Mouse (Mus musculus) liver, embryonic 16.5 days (tissue): ENCODE data around the gene Ern1. TPM values are rescaled to one million over a fixed set of nuclear protein-coding genes. Genes with fewer than 3 reads are reported as not detected.

Source experiments
- ATAC-seq: fragments of 200-750 bp; cut with Nextera tagmentation; 2 replicates; pipeline ENCODE4 v1.8.0; 2017; ENCODE audit warnings: low read depth, mild to moderate bottlenecking, moderate number of reproducible peaks, moderate library complexity
- H3K27ac ChIP-seq: fragments of 300-500 bp; sonication (generic); 2 replicates; pipeline ENCODE4 v1.5.1; 2014; ENCODE audit warnings: mild to moderate bottlenecking, low read length
- H3K27me3 ChIP-seq: fragments of 300-500 bp; sonication (generic); 2 replicates; pipeline ENCODE4 v1.6.1; 2014; ENCODE audit warnings: low read depth, low read length, mixed read lengths; ENCODE audit not compliant: control insufficient read depth, insufficient read depth
- H3K36me3 ChIP-seq: fragments of 300-500 bp; sonication (generic); 2 replicates; pipeline ENCODE4 v1.6.1; 2014; ENCODE audit warnings: mild to moderate bottlenecking; ENCODE audit not compliant: control insufficient read depth, insufficient read depth
- H3K4me1 ChIP-seq: fragments of 300-500 bp; sonication (generic); 2 replicates; pipeline ENCODE4 v1.6.1; 2014; ENCODE audit warnings: low read depth, low read length, mixed read lengths; ENCODE audit not compliant: control insufficient read depth
- H3K4me2 ChIP-seq: fragments of 300-500 bp; sonication (generic); 2 replicates; pipeline ENCODE4 v1.6.1; 2014; ENCODE audit warnings: low read depth, low read length, mixed read lengths
- H3K4me3 ChIP-seq: fragments of 300-500 bp; sonication (generic); 2 replicates; pipeline ENCODE4 v1.5.1; 2014; ENCODE audit warnings: low read depth, mild to moderate bottlenecking, low read length
- H3K9ac ChIP-seq: fragments of 300-500 bp; sonication (generic); 2 replicates; pipeline ENCODE4 v1.6.1; 2014; ENCODE audit warnings: low read depth, low read length
- H3K9me3 ChIP-seq: fragments of 300-500 bp; sonication (generic); replicated peaks from 2 replicates; pipeline ENCODE4 v1.6.1; 2016; ENCODE audit warnings: low read length; ENCODE audit not compliant: control insufficient read depth
- WGBS: fragments of 180-500 bp; shearing (Covaris S2); extraction: QIAGEN DNeasy Blood & Tissue Kit; methylation state at CpG from one replicate; pipeline ENCODE4 v1.1.7; 2014; ENCODE audit not compliant: insufficient replicate concordance; 5-methylcytosine and 5-hydroxymethylcytosine counted together
- polyA plus RNA-seq: library from polyadenylated mRNA; unstranded; fragments of >200 nt; fragmentation: Nextera tagmentation; extraction: Ambion mirVana; gene quantifications from 2 replicates; pipeline ENCODE4 v1.2.1, GENCODE M21; 2015

Gene Ern1
- polyA plus RNA-seq, 1 experiment from 2014 or later: 5.2 TPM

DNA sequence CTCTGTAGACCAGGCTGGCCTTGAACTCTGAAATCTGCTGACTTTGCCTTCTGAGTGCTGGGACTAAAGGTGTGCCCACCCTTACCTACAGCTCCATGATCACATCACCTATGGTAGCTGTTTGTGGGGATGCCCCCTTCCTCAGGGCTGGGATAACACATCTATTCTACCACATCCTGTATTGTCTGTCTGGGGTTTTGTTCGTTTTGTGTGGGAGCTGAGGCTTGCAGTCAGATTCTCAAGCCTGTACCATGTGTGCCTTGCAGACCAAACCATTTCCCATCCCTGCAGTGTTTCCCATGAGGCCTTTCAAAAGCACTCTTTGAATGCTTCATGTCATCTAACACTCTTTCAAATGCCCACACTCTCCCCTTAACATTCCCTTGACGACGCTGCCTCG, 135.7 kb downstream of the Ern1 start:
- no peak overlapping the region for H3K27ac ChIP-seq
- 64% methylated on average over 4 of the region's 4 CpGs for WGBS
- ATAC-seq: no peak

GRCm38 (mm10) chr11:106351253-106351652, 136.4 kb downstream of the Ern1 start:
- Histone ChIP-seq H3K4me1 (no peaks in the 10 kb centered on the region), H3K9ac (no peak overlapping the region), H3K27ac (no peak overlapping the region), H3K36me3 (no peaks in the 10 kb centered on the region), H3K4me3 (no peak overlapping the region), H3K4me2 (no peak overlapping the region), H3K27me3 (no peaks in the 10 kb centered on the region), H3K9me3 (no peaks in the 10 kb centered on the region)
- no peak for ATAC-seq
- WGBS: 57% methylated on average over 3 of the region's 3 CpGs

More for the DNA sequence above, 135.7 kb downstream of the Ern1 start:
- Histone ChIP-seq H3K9me3 (no peaks in the 10 kb centered on the region), H3K4me1 (no peaks in the 10 kb centered on the region), H3K9ac (no peak overlapping the region), H3K36me3 (no peaks in the 10 kb centered on the region), H3K4me2 (no peak overlapping the region), H3K4me3 (no peak overlapping the region), H3K27me3 (no peaks in the 10 kb centered on the region)

DNA sequence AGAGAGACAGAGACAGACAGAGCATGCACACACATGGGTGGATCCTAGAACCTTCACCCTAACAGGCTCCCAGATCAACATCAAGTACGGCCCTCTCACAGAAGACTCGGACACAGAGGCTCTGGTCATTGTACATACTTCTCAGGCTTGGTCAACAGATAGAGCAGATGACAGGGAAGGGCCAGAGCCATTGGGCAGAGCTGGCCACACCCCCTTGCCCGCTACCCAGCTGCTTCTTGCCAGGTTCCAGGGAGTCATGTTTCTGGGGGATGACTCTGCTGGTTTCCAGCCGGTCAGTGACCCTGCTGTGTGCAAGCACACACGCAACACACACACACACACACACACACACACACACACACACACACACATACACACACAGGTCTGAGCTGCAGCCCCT, 136.8 kb downstream of the Ern1 start:
- H3K27me3 ChIP-seq: no peaks in the 10 kb centered on the region
- peak; percentile 21; the same call in 1 of the 2 replicates for ATAC-seq
- no peak overlapping the region for H3K27ac ChIP-seq
- H3K9ac ChIP-seq: no peak overlapping the region
- H3K9me3 ChIP-seq: no peaks in the 10 kb centered on the region
- no peaks in the 10 kb centered on the region for H3K36me3 ChIP-seq
- H3K4me3 ChIP-seq: no peak overlapping the region
- no peaks in the 10 kb centered on the region for H3K4me1 ChIP-seq
- 55% methylated on average over 5 of the region's 5 CpGs for WGBS
- H3K4me2 ChIP-seq: no peak overlapping the region

DNA sequence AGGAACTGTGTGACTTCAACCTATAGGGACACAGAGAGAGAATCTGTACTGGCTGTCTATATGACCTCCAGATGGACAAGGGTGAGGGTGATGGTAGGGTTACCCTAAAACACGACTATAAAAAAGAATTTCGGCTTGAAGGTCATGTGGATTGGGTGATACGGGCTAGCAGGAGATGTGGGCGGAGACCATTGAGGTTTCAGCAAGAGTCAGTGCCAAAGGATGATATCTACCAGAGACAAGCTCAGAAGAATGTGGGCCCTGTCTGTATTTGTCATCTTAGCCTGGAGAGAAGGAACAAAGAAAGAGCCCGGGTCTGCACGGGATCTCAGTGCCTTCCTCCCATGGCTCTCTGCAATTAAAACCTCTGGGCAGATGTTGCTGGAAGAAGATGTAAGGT, 137.9 kb downstream of the Ern1 start:
- H3K4me3 ChIP-seq: no peak overlapping the region
- no peaks in the 10 kb centered on the region for H3K9me3 ChIP-seq
- no peak overlapping the region for H3K4me2 ChIP-seq
- H3K27ac ChIP-seq: no peak overlapping the region
- H3K9ac ChIP-seq: no peak overlapping the region
- ATAC-seq: no peak
- H3K4me1 ChIP-seq: no peaks in the 10 kb centered on the region
- no peaks in the 10 kb centered on the region for H3K36me3 ChIP-seq
- H3K27me3 ChIP-seq: no peaks in the 10 kb centered on the region
- 50% methylated on average over 6 of the region's 6 CpGs for WGBS

- no peak for ATAC-seq
- Histone ChIP-seq H3K4me2 (no peak overlapping the region), H3K9ac (no peak overlapping the region), H3K4me1 (no peaks in the 10 kb centered on the region), H3K9me3 (no peaks in the 10 kb centered on the region), H3K4me3 (no peak overlapping the region), H3K27ac (no peak overlapping the region), H3K36me3 (no peaks in the 10 kb centered on the region), H3K27me3 (no peaks in the 10 kb centered on the region)
- WGBS: 57% methylated on average over 6 of the region's 6 CpGs
These were observed 142.7 kb downstream of the Ern1 start for GRCm38 (mm10) chr11:106344910-106345309.

Other genes starting within 250 kb of the Ern1 start
- 25.2 and 27.0 TPM in 2 replicates for gene Ftsj3, start 231.8 kb downstream of the Ern1 start, polyA plus RNA-seq
- gene Psmc5, start 231.7 kb downstream of the Ern1 start, polyA plus RNA-seq: 113 and 118 TPM in 2 replicates
- gene Smarcd2, start 214.9 kb downstream of the Ern1 start, polyA plus RNA-seq: 19.4 and 19.5 TPM in 2 replicates
- gene Tcam1, start 211.2 kb downstream of the Ern1 start, polyA plus RNA-seq: 0.13 and 0.16 TPM in 2 replicates
- not detected in 2 replicates for gene Gh, start 186.0 kb downstream of the Ern1 start, polyA plus RNA-seq
- gene Cd79b, start 173.1 kb downstream of the Ern1 start, polyA plus RNA-seq: 11.3 and 12.3 TPM in 2 replicates
- 0.04 and 0.13 TPM in 2 replicates for gene Scn4a, start 134.6 kb downstream of the Ern1 start, polyA plus RNA-seq
- gene Prr29, start 122.4 kb downstream of the Ern1 start, polyA plus RNA-seq: not detected in 2 replicates
- gene Icam2, start 99.8 kb downstream of the Ern1 start, polyA plus RNA-seq: 13.4 and 14.8 TPM in 2 replicates
- gene Tex2, start 125.6 kb upstream of the Ern1 start, polyA plus RNA-seq: 10.6 and 12.2 TPM in 2 replicates